Mouse (Mus musculus) small intestine, adult 2 months (tissue): Measurements from ENCODE around the gene Cdh23. TPM values are rescaled to one million over a fixed set of nuclear protein-coding genes. Genes with fewer than 3 reads are reported as not detected.
A peak's percentile ranks its signal among the peaks of the same experiment; 100 is the strongest.

Source experiments
- H3K27ac ChIP-seq: fragments of 200-500 bp; 2 replicates; pipeline ENCODE4 v1.5.1; 2012; ENCODE audit warnings: low read depth, low read length, control low read depth, inconsistent platforms; ENCODE audit not compliant: insufficient read depth
- H3K27me3 ChIP-seq: fragments of 200-500 bp; 2 replicates; pipeline ENCODE4 v1.6.1; 2012; ENCODE audit warnings: mild to moderate bottlenecking, moderate library complexity, low read length, inconsistent platforms; ENCODE audit not compliant: control insufficient read depth, insufficient read depth
- H3K36me3 ChIP-seq: fragments of 200-500 bp; 2 replicates; pipeline ENCODE4 v1.6.1; 2012; ENCODE audit warnings: mild to moderate bottlenecking, low read length, control low read depth, inconsistent platforms; ENCODE audit not compliant: control insufficient read depth, insufficient read depth
- H3K4me1 ChIP-seq: fragments of 200-500 bp; 2 replicates; pipeline ENCODE4 v1.6.1; 2012; ENCODE audit warnings: low read length, inconsistent platforms, mixed read lengths; ENCODE audit not compliant: control insufficient read depth, insufficient read depth, insufficient read length
- H3K4me3 ChIP-seq: fragments of 200-500 bp; 2 replicates; pipeline ENCODE4 v1.5.1; 2012; ENCODE audit warnings: low read depth, mild to moderate bottlenecking, control low read depth, inconsistent platforms, low read length, moderate library complexity
- CTCF ChIP-seq: fragments of 200-500 bp; IDR thresholded peaks from 2 replicates; pipeline ENCODE4 v1.5.1; 2012; ENCODE audit warnings: low read depth, mild to moderate bottlenecking, control low read depth, inconsistent platforms, low read length, moderate library complexity, mixed read lengths; ENCODE audit not compliant: insufficient replicate concordance, insufficient read length; ENCODE audit errors: extremely low read depth
- POLR2A ChIP-seq: fragments of 200-500 bp; IDR thresholded peaks from 2 replicates; pipeline ENCODE4 v1.6.1; 2012; ENCODE audit warnings: low read depth, mild to moderate bottlenecking, control low read depth, inconsistent platforms, low read length, moderate library complexity
- WGBS: fragments of 180-500 bp; shearing (Covaris S2); methylation state at CpG from one replicate; pipeline ENCODE4 v1.1.7; 2018; 5-methylcytosine and 5-hydroxymethylcytosine counted together
- polyA plus RNA-seq: library from polyadenylated mRNA; depleted of rRNA; stranded (reverse); fragments of >200 nt; gene quantifications from 2 replicates; pipeline ENCODE4 v1.2.3, GENCODE M21; 2012

The Cdh23 gene
- polyA plus RNA-seq, 1 experiment = 0.35 TPM

DNA sequence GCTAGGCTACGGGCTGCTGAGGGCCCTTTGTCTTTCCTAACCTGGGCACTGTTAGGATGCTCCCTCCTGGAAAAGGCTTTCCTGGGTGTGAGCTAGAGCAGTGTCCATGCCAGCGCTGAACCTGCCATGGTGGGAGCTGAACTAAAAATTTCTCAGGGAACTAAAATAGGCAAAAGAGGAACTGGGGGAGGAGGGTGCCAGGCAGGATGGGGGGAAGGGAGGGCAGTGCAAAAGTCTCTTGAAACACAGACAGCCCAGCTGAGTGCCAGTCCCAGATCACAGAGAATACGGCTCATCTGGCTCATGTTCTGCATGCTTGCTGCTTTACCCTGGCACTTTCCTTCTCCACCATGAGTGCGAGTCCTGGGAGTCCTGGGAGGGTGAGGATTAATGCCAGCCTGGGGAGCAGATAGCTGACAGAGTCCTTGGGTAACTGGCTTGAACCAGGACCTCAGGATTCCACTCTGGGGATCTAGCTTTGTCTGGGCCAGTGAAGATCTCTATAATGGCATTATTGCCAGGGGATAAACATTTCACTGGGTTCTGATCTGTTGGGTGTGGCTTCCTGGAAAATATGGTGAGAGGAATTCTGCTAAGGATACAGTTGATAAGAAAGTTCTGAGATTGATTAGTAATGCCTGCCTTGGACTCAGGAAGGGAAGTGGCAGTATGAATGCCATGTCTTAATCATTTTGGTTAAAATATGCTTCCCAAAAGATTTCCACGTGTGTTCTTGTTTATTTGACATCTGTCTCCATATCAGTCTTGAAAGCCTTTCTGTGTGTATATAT, 324.5 kb downstream of the Cdh23 start:
- H3K27ac ChIP-seq = no peak overlapping the region; the same call in 1 of the 2 replicates
- peaks cover 2% of the 10 kb centered on the region; the same call in 1 of the 2 replicates for H3K4me1 ChIP-seq
- TF ChIP-seq POLR2A (no peak), CTCF (no peak)
- no peaks in the 10 kb centered on the region for H3K27me3 ChIP-seq
- H3K4me3 ChIP-seq = no peak overlapping the region
- WGBS = 69% methylated on average over 5 of the region's 5 CpGs
- H3K36me3 ChIP-seq = no peaks in the 10 kb centered on the region

DNA sequence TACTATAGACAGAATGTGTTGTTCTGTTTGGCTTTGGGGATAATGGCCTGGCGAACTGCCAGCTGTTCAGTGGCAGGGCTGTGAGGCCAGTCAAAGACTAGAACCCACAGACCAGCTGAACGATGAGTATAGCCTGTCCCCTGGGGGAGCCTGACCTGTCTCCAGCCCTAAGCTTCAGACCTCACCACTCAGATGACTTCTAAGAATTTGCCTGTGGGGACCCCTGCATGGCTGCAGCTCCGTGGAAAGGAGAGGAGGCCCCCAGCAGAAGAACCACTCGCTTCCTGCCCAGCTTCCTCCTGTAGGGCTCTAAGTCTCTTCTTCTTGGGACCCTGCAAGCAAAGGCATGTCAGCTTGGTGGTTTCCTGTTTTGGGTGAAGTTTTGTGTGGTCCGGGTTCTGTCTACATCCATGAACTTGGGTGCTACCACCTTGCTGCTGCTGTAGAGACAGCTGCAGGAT, 325.7 kb downstream of the Cdh23 start:
- Histone ChIP-seq H3K4me1 (peaks cover 2% of the 10 kb centered on the region; the same call in 1 of the 2 replicates), H3K4me3 (no peak overlapping the region), H3K36me3 (no peaks in the 10 kb centered on the region), H3K27ac (peak overlapping the region; percentile 4; the same call in 1 of the 2 replicates), H3K27me3 (no peaks in the 10 kb centered on the region)
- WGBS = 62% methylated on average over 5 of the region's 5 CpGs
- TF ChIP-seq POLR2A = no peak
- TF ChIP-seq CTCF = no peak

DNA sequence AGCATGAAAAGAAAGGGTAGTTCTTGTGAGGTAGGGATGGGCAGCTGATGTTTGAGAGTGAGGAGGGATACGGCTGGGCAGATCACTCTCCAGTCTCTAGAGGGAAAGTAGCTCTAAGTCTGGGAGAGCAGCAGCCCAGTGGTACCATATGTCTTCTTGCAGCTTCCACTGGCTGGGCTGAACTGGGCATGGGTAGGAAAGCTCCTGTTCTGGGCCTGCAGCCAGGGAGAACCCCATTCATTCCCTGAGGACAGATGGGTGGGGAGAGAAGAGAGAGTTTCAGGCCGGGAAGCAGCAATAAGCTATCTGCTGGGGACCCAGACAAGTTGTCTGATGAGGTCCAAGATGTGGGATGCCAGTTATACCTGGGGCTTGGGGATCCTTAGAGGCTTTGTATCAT, 326.2 kb downstream of the Cdh23 start:
- 67% methylated on average over 2 of the region's 2 CpGs for WGBS
- Histone ChIP-seq H3K4me1 (peaks cover 2% of the 10 kb centered on the region; the same call in 1 of the 2 replicates), H3K27me3 (no peaks in the 10 kb centered on the region), H3K36me3 (no peaks in the 10 kb centered on the region), H3K27ac (peak overlapping the region; percentile 28), H3K4me3 (no peak overlapping the region)
- no peak for TF ChIP-seq POLR2A
- no peak for TF ChIP-seq CTCF

DNA sequence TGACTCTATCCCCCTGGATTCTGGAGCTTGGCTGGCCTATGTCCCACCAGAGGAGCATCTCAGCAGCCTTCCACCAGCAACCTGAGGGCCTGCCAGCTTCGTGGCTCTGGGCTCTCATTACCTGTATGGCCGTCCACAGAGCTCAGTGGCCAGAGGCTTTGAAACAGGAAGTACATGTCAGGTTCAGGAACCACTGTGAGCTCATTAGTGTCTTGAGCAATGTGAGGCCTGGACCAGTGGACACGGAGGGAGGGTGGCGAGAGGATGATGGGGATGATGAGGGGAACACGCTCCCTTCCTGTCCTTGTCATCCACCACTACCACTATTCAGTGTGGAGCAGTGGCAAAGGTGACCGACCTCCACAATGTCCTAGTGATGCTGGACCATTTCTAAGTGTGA, 326.9 kb downstream of the Cdh23 start:
- Histone ChIP-seq H3K36me3 (no peaks in the 10 kb centered on the region), H3K27ac (peak overlapping the region; percentile 28; the same call in 1 of the 2 replicates), H3K27me3 (no peaks in the 10 kb centered on the region), H3K4me1 (peaks cover 2% of the 10 kb centered on the region; the same call in 1 of the 2 replicates), H3K4me3 (no peak overlapping the region)
- TF ChIP-seq POLR2A (no peak), CTCF (no peak)
- WGBS = 72% methylated on average over 6 of the region's 6 CpGs

DNA sequence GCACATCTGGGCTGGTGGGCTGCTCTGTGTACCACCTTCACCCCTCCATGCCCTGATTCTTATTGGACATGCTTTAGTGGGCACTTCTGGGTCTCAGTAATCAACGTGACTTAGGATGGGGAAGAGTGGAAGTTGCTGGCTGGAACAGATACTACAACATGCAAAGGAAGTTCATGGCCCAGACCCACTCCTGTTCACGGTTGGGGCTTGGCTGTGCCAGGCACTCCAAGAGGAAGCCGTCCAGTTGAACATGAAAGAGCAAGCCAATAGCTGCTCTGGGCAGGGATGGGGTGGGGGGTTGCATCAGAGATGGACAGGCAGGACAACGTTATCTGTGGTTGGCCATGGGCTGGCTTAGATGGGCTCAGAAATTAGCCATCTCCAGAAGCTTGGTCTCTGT, 328.4 kb downstream of the Cdh23 start:
- H3K4me3 ChIP-seq = no peak overlapping the region
- H3K27me3 ChIP-seq = no peaks in the 10 kb centered on the region
- peaks cover 2% of the 10 kb centered on the region; the same call in 1 of the 2 replicates for H3K4me1 ChIP-seq
- H3K27ac ChIP-seq = peak overlapping the region; percentile 41
- TF ChIP-seq POLR2A (no peak), CTCF (no peak)
- 69% methylated on average over 4 of the region's 4 CpGs for WGBS
- no peaks in the 10 kb centered on the region for H3K36me3 ChIP-seq

DNA sequence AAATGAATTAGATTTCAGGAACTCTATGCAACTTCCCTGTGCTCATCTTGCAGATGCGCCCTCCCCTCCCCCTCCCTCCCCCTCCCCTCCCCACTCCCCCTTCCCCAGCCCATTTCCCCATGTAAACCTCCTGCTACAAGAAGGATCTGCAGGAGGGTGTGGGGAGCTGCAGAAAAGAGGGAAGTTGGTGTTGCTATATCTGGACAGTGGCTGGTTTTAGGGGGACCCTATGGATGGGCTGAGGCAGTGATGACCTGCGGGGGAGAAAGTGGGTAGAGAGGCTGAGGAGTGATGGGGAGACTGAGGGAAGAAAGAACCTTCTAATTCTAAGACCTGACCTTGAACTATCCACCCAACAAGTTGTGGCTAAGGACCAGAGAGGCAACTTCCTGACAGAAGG, 329.1 kb downstream of the Cdh23 start:
- peaks cover 2% of the 10 kb centered on the region; the same call in 1 of the 2 replicates for H3K4me1 ChIP-seq
- H3K36me3 ChIP-seq = no peaks in the 10 kb centered on the region
- H3K4me3 ChIP-seq = no peak overlapping the region
- TF ChIP-seq CTCF = no peak
- no peak for TF ChIP-seq POLR2A
- H3K27ac ChIP-seq = no peak overlapping the region
- H3K27me3 ChIP-seq = no peaks in the 10 kb centered on the region
- 83% methylated on average over 2 of the region's 2 CpGs for WGBS

DNA sequence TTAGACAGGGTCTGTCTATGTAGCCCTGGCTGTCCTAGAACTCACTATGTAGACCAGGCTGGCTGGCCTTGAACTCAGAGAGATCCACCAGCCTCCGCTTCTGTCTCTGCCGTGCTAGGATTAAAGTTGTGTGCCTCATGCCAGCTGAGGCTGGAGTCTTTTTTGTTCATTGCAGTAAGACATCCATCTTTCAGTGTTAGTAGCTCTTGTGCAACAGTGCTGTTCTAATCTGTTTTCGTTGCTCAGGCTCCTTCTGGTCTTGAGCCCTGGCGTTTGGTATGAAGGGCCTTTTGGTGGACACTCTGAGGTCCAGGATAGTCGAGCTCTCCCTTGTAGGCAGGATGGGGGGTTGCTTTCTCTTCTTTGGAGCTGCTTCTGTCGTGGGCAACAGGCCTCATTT, 332.9 kb downstream of the Cdh23 start:
- TF ChIP-seq POLR2A = no peak
- no peak for TF ChIP-seq CTCF
- Histone ChIP-seq H3K27ac (0 out of 2 replicates have a peak overlapping the region, but pooled peaks have one; percentile 22), H3K36me3 (peaks cover 4% of the 10 kb centered on the region), H3K27me3 (no peaks in the 10 kb centered on the region), H3K4me1 (peaks cover 3% of the 10 kb centered on the region; the same call in 1 of the 2 replicates), H3K4me3 (no peak overlapping the region)
- WGBS = 67% methylated on average over 6 of the region's 6 CpGs
